Mouse (Mus musculus): Measurements from ENCODE around the gene Igfbp4.

GRCm38 (mm10) chr11:99065353-99065752, 24.3 kb downstream of the Igfbp4 start:
- TF ChIP-seq EP300 (IDR thresholded peaks at IDR 0.05; ENCODE audit: low read depth) (no peak), CTCF (IDR thresholded peaks at IDR 0.05; ENCODE audit: low read depth) (peak; percentile 40)

Measured in liver, postnatal 0 days (tissue).